ENCODE assay signal across 16 mouse cellular contexts in the genomic region with DNA sequence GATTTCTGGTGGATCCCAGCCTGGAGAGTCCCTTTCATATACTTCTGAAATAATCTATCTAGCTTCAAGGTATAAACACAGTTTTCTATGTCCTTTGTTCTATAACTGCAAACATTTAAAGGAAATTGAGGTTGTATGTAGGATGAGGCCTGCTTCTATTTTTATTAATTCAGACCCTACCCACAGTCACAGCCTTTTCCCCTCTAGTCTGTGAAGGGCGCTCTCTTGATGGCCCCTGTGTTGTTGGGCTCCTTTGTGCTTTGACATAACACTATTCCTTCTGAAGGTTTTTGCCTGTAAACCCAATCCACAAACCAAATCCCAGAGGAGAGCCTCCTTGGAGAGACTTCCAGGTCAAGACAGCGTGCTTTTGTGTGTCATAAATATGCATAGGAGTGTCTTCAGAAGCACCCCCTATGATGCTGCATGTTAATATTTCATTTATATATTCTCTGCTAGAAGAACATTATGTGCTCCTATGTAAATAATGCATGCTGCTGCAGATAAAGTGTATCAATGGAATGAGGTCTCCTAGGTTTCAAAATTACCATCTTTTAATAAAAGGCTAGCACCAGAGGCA.
DNase-seq lines count a peak whose midpoint lies in the region; ATAC-seq and TF ChIP-seq lines count a peak whose summit lies in the region.
"Had no signal": no experiment of that assay in that cellular context is flagged by ENCODE, and none has a peak within 500 bp of the region (broad histone marks: within the 10 kb centered on the region; RNA-seq: fewer than 3 reads in every experiment).

No protein-coding gene starts in this region.

- 78% methylated on average over 2 of the region's 2 CpGs for WGBS in heart, embryonic 14.5 days
- WGBS in heart, embryonic 11.5 days (ENCODE audit: insufficient replicate concordance), result 74% methylated on average over 2 of the region's 2 CpGs
- WGBS in liver, postnatal 0 days (ENCODE audit: insufficient replicate concordance), result 70% methylated on average over 2 of the region's 2 CpGs
- WGBS in liver, embryonic 12.5 days (ENCODE audit: insufficient replicate concordance), result 63% methylated on average over 2 of the region's 2 CpGs
- WGBS in hindbrain, embryonic 15.5 days, result 57% methylated on average over 2 of the region's 2 CpGs
- WGBS in neural tube, embryonic 12.5 days, result 73% methylated on average over 2 of the region's 2 CpGs

- no peak overlapping the region for H3K9ac ChIP-seq in heart, embryonic 14.5 days (ENCODE audit: low read length)
- no peak overlapping the region for H3K9ac ChIP-seq in heart, embryonic 11.5 days (ENCODE audit: low read depth, low read length)
- no peak overlapping the region for H3K9ac ChIP-seq in liver, postnatal 0 days (replicated peaks)
- no peak overlapping the region for H3K9ac ChIP-seq in liver, embryonic 12.5 days
- H3K9ac ChIP-seq in hindbrain, embryonic 15.5 days, result no peak overlapping the region
- no peak overlapping the region for H3K9ac ChIP-seq in neural tube, embryonic 12.5 days

- no peak for TF ChIP-seq EP300 in liver, postnatal 0 days (IDR thresholded peaks at IDR 0.05; ENCODE audit: low read depth)

- intact Hi-C loops in left cerebral cortex, postnatal 4 days (cut with DNase I), result no loop called here

- DNase-seq in liver, postnatal 0 days, result no peak
- DNase-seq in left cerebral cortex, postnatal 4 days, result no peak
- DNase-seq in layer of hippocampus, adult 9-10 months (ENCODE audit: low spot score), result no peak
- DNase-seq: B cell, adult 2 months; cerebellum, adult 9-10 months; gastrocnemius, postnatal 36 days; liver; thymus, adult 18-20 months had no signal

- no peak overlapping the region for H3K4me3 ChIP-seq in heart, embryonic 14.5 days (ENCODE audit: control insufficient read depth in 1 of 2, insufficient read depth in 1 of 2, low read depth in 1 of 2, low read length in 2 of 2)
- H3K4me3 ChIP-seq in heart, embryonic 11.5 days (ENCODE audit: low read depth, low read length), result no peak overlapping the region
- no peak overlapping the region for H3K4me3 ChIP-seq in liver, postnatal 0 days (ENCODE audit: low read depth, low read length)
- H3K4me3 ChIP-seq in liver, embryonic 12.5 days, result no peak overlapping the region
- H3K4me3 ChIP-seq in hindbrain, embryonic 15.5 days, result no peak overlapping the region
- no peak overlapping the region for H3K4me3 ChIP-seq in neural tube, embryonic 12.5 days
- H3K4me3 ChIP-seq: erythroblast, embryonic 14.5 days; myocyte had no signal

- ATAC-seq in heart, embryonic 14.5 days (ENCODE audit: insufficient number of reproducible peaks, insufficient read depth, low FRiP score, low read depth), result no peak
- no peak for ATAC-seq in heart, embryonic 11.5 days (replicated peaks; ENCODE audit: insufficient number of reproducible peaks, low FRiP score, low TSS enrichment)
- no peak for ATAC-seq in liver, postnatal 0 days
- no peak for ATAC-seq in liver, embryonic 12.5 days
- ATAC-seq in hindbrain, embryonic 15.5 days (ENCODE audit: low FRiP score, low read depth), result no peak
- ATAC-seq in neural tube, embryonic 12.5 days (ENCODE audit: low FRiP score, low read depth), result peak; percentile 48; the same call in 1 of the 2 replicates

- no peaks in the 10 kb centered on the region for H3K36me3 ChIP-seq in heart, embryonic 14.5 days (ENCODE audit: control insufficient read depth, insufficient read depth, low read length)
- no peaks in the 10 kb centered on the region for H3K36me3 ChIP-seq in heart, embryonic 11.5 days (ENCODE audit: control insufficient read depth, insufficient read depth, low read length)
- H3K36me3 ChIP-seq in liver, postnatal 0 days (replicated peaks; ENCODE audit: insufficient read depth, low read length), result no peaks in the 10 kb centered on the region
- no peaks in the 10 kb centered on the region for H3K36me3 ChIP-seq in liver, embryonic 12.5 days
- H3K36me3 ChIP-seq in hindbrain, embryonic 15.5 days, result no peaks in the 10 kb centered on the region
- H3K36me3 ChIP-seq in neural tube, embryonic 12.5 days, result no peaks in the 10 kb centered on the region

- no peaks in the 10 kb centered on the region for H3K27me3 ChIP-seq in heart, embryonic 14.5 days (ENCODE audit: control insufficient read depth, insufficient read depth, low read length)
- no peaks in the 10 kb centered on the region for H3K27me3 ChIP-seq in heart, embryonic 11.5 days (ENCODE audit: control insufficient read depth, insufficient read depth, low read length)
- H3K27me3 ChIP-seq in liver, postnatal 0 days (ENCODE audit: insufficient read depth, low read length), result no peaks in the 10 kb centered on the region
- H3K27me3 ChIP-seq in liver, embryonic 12.5 days (replicated peaks), result no peaks in the 10 kb centered on the region
- H3K27me3 ChIP-seq in hindbrain, embryonic 15.5 days, result no peaks in the 10 kb centered on the region
- H3K27me3 ChIP-seq in neural tube, embryonic 12.5 days (replicated peaks), result no peaks in the 10 kb centered on the region

- H3K27ac ChIP-seq in heart, embryonic 14.5 days (replicated peaks in 1 of 2; ENCODE audit: control insufficient read depth in 1 of 2, insufficient read depth in 1 of 2, low read depth in 2 of 2, low read length in 2 of 2), result peak overlapping the region; percentile 41 to 56; a peak in 3 of 4 replicates
- H3K27ac ChIP-seq in heart, embryonic 11.5 days (ENCODE audit: low read depth, low read length), result no peak overlapping the region
- H3K27ac ChIP-seq in liver, postnatal 0 days (ENCODE audit: low read depth), result 0 out of 2 replicates have a peak overlapping the region, but pooled peaks have one; percentile 11
- H3K27ac ChIP-seq in liver, embryonic 12.5 days, result no peak overlapping the region
- H3K27ac ChIP-seq in hindbrain, embryonic 15.5 days (replicated peaks), result peak overlapping the region; percentile 59
- H3K27ac ChIP-seq in neural tube, embryonic 12.5 days, result no peak overlapping the region
- H3K27ac ChIP-seq: macrophage had no signal

- H3K4me2 ChIP-seq in heart, embryonic 14.5 days (ENCODE audit: low read length), result no peak overlapping the region
- no peak overlapping the region for H3K4me2 ChIP-seq in heart, embryonic 11.5 days
- no peak overlapping the region for H3K4me2 ChIP-seq in liver, postnatal 0 days (ENCODE audit: low read depth, low read length)
- no peak overlapping the region for H3K4me2 ChIP-seq in liver, embryonic 12.5 days
- H3K4me2 ChIP-seq in hindbrain, embryonic 15.5 days, result no peak overlapping the region
- H3K4me2 ChIP-seq in neural tube, embryonic 12.5 days (replicated peaks), result no peak overlapping the region

- TF ChIP-seq CTCF in liver, postnatal 0 days (IDR thresholded peaks at IDR 0.05; ENCODE audit: low read depth), result no peak

- no peaks in the 10 kb centered on the region for H3K9me3 ChIP-seq in heart, embryonic 14.5 days (ENCODE audit: control insufficient read depth, low read length)
- H3K9me3 ChIP-seq in heart, embryonic 11.5 days (replicated peaks; ENCODE audit: control insufficient read depth, low read length), result no peaks in the 10 kb centered on the region
- H3K9me3 ChIP-seq in liver, postnatal 0 days (ENCODE audit: low read length), result no peaks in the 10 kb centered on the region
- no peaks in the 10 kb centered on the region for H3K9me3 ChIP-seq in liver, embryonic 12.5 days (replicated peaks)
- H3K9me3 ChIP-seq in hindbrain, embryonic 15.5 days, result no peaks in the 10 kb centered on the region
- H3K9me3 ChIP-seq in neural tube, embryonic 12.5 days, result no peaks in the 10 kb centered on the region

- H3K4me1 ChIP-seq in heart, embryonic 14.5 days (ENCODE audit: control insufficient read depth in 2 of 2, insufficient read depth in 2 of 2, low read length in 2 of 2), result no peaks in the 10 kb centered on the region
- H3K4me1 ChIP-seq in heart, embryonic 11.5 days (ENCODE audit: control insufficient read depth, insufficient read depth, low read length), result no peaks in the 10 kb centered on the region
- no peaks in the 10 kb centered on the region for H3K4me1 ChIP-seq in liver, postnatal 0 days (ENCODE audit: insufficient read depth)
- H3K4me1 ChIP-seq in liver, embryonic 12.5 days, result no peaks in the 10 kb centered on the region
- H3K4me1 ChIP-seq in hindbrain, embryonic 15.5 days (replicated peaks), result 0 out of 2 replicates have a peak, but pooled peaks cover 5% of the 10 kb centered on the region
- H3K4me1 ChIP-seq in neural tube, embryonic 12.5 days, result no peaks in the 10 kb centered on the region

Comparison
In these comparisons a context has a peak if more than half of its experiments do, and no peak if none do; other contexts are left out.
1. H3K27ac ChIP-seq: peak in heart, embryonic 14.5 days (2 of 2), liver, postnatal 0 days (single experiment) and hindbrain, embryonic 15.5 days (single experiment); none in heart, embryonic 11.5 days (single experiment), liver, embryonic 12.5 days (single experiment) and neural tube, embryonic 12.5 days (single experiment).